Mouse (Mus musculus) olfactory bulb, adult 2 months (tissue): ENCODE results near the gene Pwwp2a.

ENCODE experiments used
- CTCF ChIP-seq: fragments of 200-500 bp; IDR thresholded peaks from 2 replicates; pipeline ENCODE4 v1.5.1; 2012; ENCODE audit warnings: low read depth, mild to moderate bottlenecking, low read length, moderate library complexity; ENCODE audit not compliant: insufficient read depth
- POLR2A ChIP-seq: fragments of 200-500 bp; IDR thresholded peaks from 2 replicates; pipeline ENCODE4 v1.6.1; 2012; ENCODE audit warnings: mild to moderate bottlenecking, low read depth, low read length, moderate library complexity; ENCODE audit not compliant: insufficient read depth

DNA sequence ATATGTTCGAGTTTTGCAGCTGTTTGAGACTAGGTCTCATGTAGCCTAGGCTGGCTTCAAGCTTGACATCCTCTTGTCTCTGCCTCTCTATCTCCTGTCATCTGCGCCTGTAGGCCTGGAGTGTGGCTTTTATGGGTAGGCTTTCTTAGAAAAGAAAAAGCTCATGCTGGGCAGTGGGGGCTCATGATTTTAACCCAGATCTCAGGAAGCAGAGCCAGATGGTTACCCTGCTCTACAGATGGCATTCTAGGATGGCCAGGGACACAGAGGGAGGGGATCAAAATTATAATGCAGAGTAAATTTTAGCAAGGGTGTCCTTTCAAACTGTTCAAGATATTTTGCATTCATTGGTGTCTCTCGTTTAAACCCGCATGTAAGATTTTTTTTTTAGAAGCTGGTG, 30.4 kb downstream of the Pwwp2a start:
- no peak for TF ChIP-seq CTCF
- no peak for TF ChIP-seq POLR2A
